Mouse (Mus musculus): Measurements from ENCODE around the gene Lrfn2. TPM values are rescaled to one million over a fixed set of nuclear protein-coding genes. Genes with fewer than 3 reads are reported as not detected.
A peak's percentile ranks its signal among the peaks of the same experiment; 100 is the strongest.

Gene Lrfn2
- total RNA-seq, 2 experiments from 2014 or later: 39.4 to 39.6 TPM

- DNase-seq (ENCODE audit: extremely low spot score in 1 of 2, low spot score in 1 of 2): no peak
Observed at GRCm38 (mm10) chr17:48962646-48963045, 30.5 kb downstream of the Lrfn2 start.

GRCm38 (mm10) chr17:48963740-48964139 lies 31.6 kb downstream of the Lrfn2 start:
- no peak for DNase-seq (ENCODE audit: extremely low spot score in 1 of 2, low spot score in 1 of 2)

- no peak for DNase-seq (ENCODE audit: extremely low spot score in 1 of 2, low spot score in 1 of 2)
Observed at GRCm38 (mm10) chr17:48968304-48968703, 36.1 kb downstream of the Lrfn2 start.

- DNase-seq (ENCODE audit: extremely low spot score in 1 of 2, low spot score in 1 of 2): no peak
Observed at GRCm38 (mm10) chr17:48971296-48971695, 39.1 kb downstream of the Lrfn2 start.

- no peak for DNase-seq (ENCODE audit: extremely low spot score in 1 of 2, low spot score in 1 of 2)
Observed at GRCm38 (mm10) chr17:48972866-48973265, 40.7 kb downstream of the Lrfn2 start.

- no peak for DNase-seq (ENCODE audit: extremely low spot score in 1 of 2, low spot score in 1 of 2)
Observed at GRCm38 (mm10) chr17:48973394-48973793, 41.2 kb downstream of the Lrfn2 start.

- DNase-seq (ENCODE audit: extremely low spot score in 1 of 2, low spot score in 1 of 2): no peak
Observed at GRCm38 (mm10) chr17:48975055-48975454, 42.9 kb downstream of the Lrfn2 start.

- DNase-seq (ENCODE audit: extremely low spot score in 1 of 2, low spot score in 1 of 2): peak; percentile 48 to 56
Observed at GRCm38 (mm10) chr17:48976611-48977022, 44.4 kb downstream of the Lrfn2 start.

- no peak for DNase-seq (ENCODE audit: extremely low spot score in 1 of 2, low spot score in 1 of 2)
Observed at GRCm38 (mm10) chr17:48995256-48995993, 63.2 kb downstream of the Lrfn2 start.

GRCm38 (mm10) chr17:48999463-49000227 lies 67.5 kb downstream of the Lrfn2 start:
- DNase-seq (ENCODE audit: extremely low spot score in 1 of 2, low spot score in 1 of 2): no peak

- no peak for DNase-seq (ENCODE audit: extremely low spot score in 1 of 2, low spot score in 1 of 2)
Observed at GRCm38 (mm10) chr17:49009384-49010073, 77.3 kb downstream of the Lrfn2 start.

- no peak for DNase-seq (ENCODE audit: extremely low spot score in 1 of 2, low spot score in 1 of 2)
Observed at GRCm38 (mm10) chr17:49013876-49014600, 81.9 kb downstream of the Lrfn2 start.

- DNase-seq (ENCODE audit: extremely low spot score in 1 of 2, low spot score in 1 of 2): no peak
Observed at GRCm38 (mm10) chr17:49015368-49015767, 83.2 kb downstream of the Lrfn2 start.

- DNase-seq (ENCODE audit: extremely low spot score in 1 of 2, low spot score in 1 of 2): no peak
Observed at GRCm38 (mm10) chr17:49016229-49016628, 84.0 kb downstream of the Lrfn2 start.

GRCm38 (mm10) chr17:49017438-49018415 lies 85.5 kb downstream of the Lrfn2 start:
- no peak for DNase-seq (ENCODE audit: extremely low spot score in 1 of 2, low spot score in 1 of 2)

GRCm38 (mm10) chr17:49018774-49019488 lies 86.8 kb downstream of the Lrfn2 start:
- DNase-seq (ENCODE audit: extremely low spot score in 1 of 2, low spot score in 1 of 2): no peak

GRCm38 (mm10) chr17:49029556-49030268 lies 97.5 kb downstream of the Lrfn2 start:
- no peak for DNase-seq (ENCODE audit: extremely low spot score in 1 of 2, low spot score in 1 of 2)

- no peak for DNase-seq (ENCODE audit: extremely low spot score in 1 of 2, low spot score in 1 of 2)
Observed at GRCm38 (mm10) chr17:49030269-49030615, 98.1 kb downstream of the Lrfn2 start.
